Mouse (Mus musculus) CH12.LX (cell line): Measurements from ENCODE around the gene Capg. TPM values are rescaled to one million over a fixed set of nuclear protein-coding genes. Genes with fewer than 3 reads are reported as not detected.

ENCODE experiments used
- DNase-seq: peaks from one replicate; pipeline ENCODE4 v3.0.0-alpha.2; 2013; ENCODE audit errors: extremely low read depth
- H3K27ac ChIP-seq: 2 replicates; pipeline ENCODE4 v1.5.1; 2012; ENCODE audit warnings: low read depth, mild to moderate bottlenecking, control low read depth, moderate library complexity; ENCODE audit not compliant: insufficient read depth
- H3K27me3 ChIP-seq: replicated peaks from 2 replicates; pipeline ENCODE3; 2012; ENCODE audit warnings: inconsistent platforms
- H3K36me3 ChIP-seq, 2 experiments: replicated peaks in 1 of 2; 2 replicates each; pipeline versions ENCODE3 to v1.6.1; 2012; ENCODE audit warnings: inconsistent platforms in 1 of 2, low read length in 1 of 2, mild to moderate bottlenecking in 1 of 2, mixed read lengths in 1 of 2, moderate library complexity in 1 of 2; ENCODE audit not compliant: control insufficient read depth in 1 of 2, insufficient read depth in 1 of 2
- H3K4me1 ChIP-seq, 2 experiments: 2 replicates each; pipeline ENCODE4 v1.6.1; 2012; ENCODE audit warnings: inconsistent platforms in 1 of 2, moderate library complexity in 1 of 2; ENCODE audit not compliant: insufficient read depth in 2 of 2, control insufficient read depth in 1 of 2
- H3K4me2 ChIP-seq: 2 replicates; pipeline ENCODE4 v1.6.1; 2012; ENCODE audit warnings: low read depth, mild to moderate bottlenecking, control low read depth; ENCODE audit not compliant: poor library complexity, insufficient read depth, severe bottlenecking
- H3K4me3 ChIP-seq, 3 experiments: fragments of 150-350 bp in 1 of 3; sonication (generic) in 1 of 3; replicated peaks in 1 of 3; 2 replicates each; pipeline versions ENCODE3 to v1.5.1; 2011 to 2012; ENCODE audit warnings: low read depth in 2 of 3, low read length in 2 of 3, mild to moderate bottlenecking in 2 of 3, moderate library complexity in 2 of 3, control low read depth in 1 of 3, improper control_type of control experiment in 1 of 3, inconsistent platforms in 1 of 3, mixed read lengths in 1 of 3; ENCODE audit not compliant: poor library complexity in 1 of 3
- H3K79me2 ChIP-seq: replicated peaks from 2 replicates; pipeline ENCODE4 v1.6.1; 2012; ENCODE audit warnings: mild to moderate bottlenecking, moderate library complexity; ENCODE audit not compliant: control insufficient read depth, poor library complexity, insufficient read depth, severe bottlenecking; ENCODE audit errors: extremely low read depth
- H3K9ac ChIP-seq: 2 replicates; pipeline ENCODE4 v1.6.1; 2012; ENCODE audit warnings: low read depth, mild to moderate bottlenecking, control low read depth, moderate library complexity; ENCODE audit not compliant: insufficient read depth
- H3K9me3 ChIP-seq: replicated peaks from 2 replicates; pipeline ENCODE3; 2012; ENCODE audit warnings: low read length, inconsistent platforms, mixed read lengths
- BHLHE40 ChIP-seq: IDR thresholded peaks from 2 replicates; pipeline ENCODE4 v1.6.1; 2011; ENCODE audit warnings: mild to moderate bottlenecking, low read depth, low read length, improper control_type of control experiment
- CHD1 ChIP-seq: IDR thresholded peaks from 2 replicates; pipeline ENCODE4 v1.6.1; 2012; ENCODE audit warnings: low read depth, low read length, improper control_type of control experiment, inconsistent platforms
- CHD2 ChIP-seq: IDR thresholded peaks from 2 replicates; pipeline ENCODE4 v1.6.1; 2011; ENCODE audit warnings: low read length, improper control_type of control experiment
- CTCF ChIP-seq, 2 experiments: IDR thresholded peaks in 1 of 2; conservative IDR thresholded peaks in 1 of 2; 2 replicates each; pipeline ENCODE4 v1.5.1; 2011 to 2012; ENCODE audit warnings: low read depth in 2 of 2, low read length in 2 of 2, improper control_type of control experiment in 1 of 2, inconsistent platforms in 1 of 2, mild to moderate bottlenecking in 1 of 2, moderate library complexity in 1 of 2
- E2F4 ChIP-seq: IDR thresholded peaks from 2 replicates; pipeline ENCODE4 v1.6.1; 2011; ENCODE audit warnings: low read depth, low read length, improper control_type of control experiment; ENCODE audit not compliant: insufficient replicate concordance
- ELF1 ChIP-seq: IDR thresholded peaks from 2 replicates; pipeline ENCODE4 v1.6.1; 2014; ENCODE audit warnings: low read depth, mild to moderate bottlenecking, inconsistent platforms, low read length, improper control_type of control experiment
- EP300 ChIP-seq: IDR thresholded peaks from 2 replicates; pipeline ENCODE4 v1.6.1; 2011; ENCODE audit warnings: low read length, improper control_type of control experiment
- ETS1 ChIP-seq: conservative IDR thresholded peaks from 2 replicates; pipeline ENCODE4 v1.6.1; 2012; ENCODE audit warnings: low read depth, mild to moderate bottlenecking, inconsistent platforms, low read length, improper control_type of control experiment, moderate library complexity
- JUN ChIP-seq: IDR thresholded peaks from 2 replicates; pipeline ENCODE4 v1.6.1; 2011; ENCODE audit warnings: low read depth, mild to moderate bottlenecking, low read length, improper control_type of control experiment, moderate library complexity; ENCODE audit not compliant: insufficient read depth
- KAT2A ChIP-seq: IDR thresholded peaks from 2 replicates; pipeline ENCODE4 v1.6.1; 2012; ENCODE audit warnings: low read length, improper control_type of control experiment, inconsistent platforms; ENCODE audit not compliant: insufficient replicate concordance
- MAX ChIP-seq: IDR thresholded peaks from 2 replicates; pipeline ENCODE4 v1.6.1; 2011; ENCODE audit warnings: low read length, improper control_type of control experiment
- MAZ ChIP-seq: IDR thresholded peaks from 2 replicates; pipeline ENCODE4 v1.6.1; 2012; ENCODE audit warnings: low read depth, mild to moderate bottlenecking, inconsistent platforms, low read length, improper control_type of control experiment, moderate library complexity
- MXI1 ChIP-seq: IDR thresholded peaks from 2 replicates; pipeline ENCODE4 v1.6.1; 2011; ENCODE audit warnings: mild to moderate bottlenecking, low read depth, low read length, improper control_type of control experiment
- MYC ChIP-seq: IDR thresholded peaks from 2 replicates; pipeline ENCODE4 v1.6.1; 2011; ENCODE audit warnings: low read depth, mild to moderate bottlenecking, improper control_type of control experiment, low read length
- NELFE ChIP-seq: IDR thresholded peaks from 2 replicates; pipeline ENCODE4 v1.6.1; 2011; ENCODE audit warnings: low read depth, low read length, improper control_type of control experiment
- NRF1 ChIP-seq: IDR thresholded peaks from 2 replicates; pipeline ENCODE4 v1.6.1; 2014; ENCODE audit warnings: low read depth, mild to moderate bottlenecking, inconsistent platforms, low read length, improper control_type of control experiment, moderate library complexity
- POLR2A ChIP-seq: IDR thresholded peaks from 2 replicates; pipeline ENCODE4 v1.6.1; 2011; ENCODE audit warnings: low read depth, mild to moderate bottlenecking, improper control_type of control experiment, low read length
- RAD21 ChIP-seq: IDR thresholded peaks from 2 replicates; pipeline ENCODE4 v1.6.1; 2011; ENCODE audit warnings: low read depth, mild to moderate bottlenecking, low read length, improper control_type of control experiment, moderate library complexity
- RCOR1 ChIP-seq: conservative IDR thresholded peaks from 2 replicates; pipeline ENCODE4 v1.6.1; 2012; ENCODE audit warnings: low read depth, mild to moderate bottlenecking, inconsistent platforms, low read length, improper control_type of control experiment
- TCF12 ChIP-seq: IDR thresholded peaks from 2 replicates; pipeline ENCODE4 v1.6.1; 2014; ENCODE audit warnings: low read depth, mild to moderate bottlenecking, inconsistent platforms, low read length, improper control_type of control experiment
- USF1 ChIP-seq: IDR thresholded peaks from 2 replicates; pipeline ENCODE4 v1.6.1; 2014; ENCODE audit warnings: low read depth, mild to moderate bottlenecking, inconsistent platforms, low read length, improper control_type of control experiment
- USF2 ChIP-seq: conservative IDR thresholded peaks from 2 replicates; pipeline ENCODE4 v1.6.1; 2011; ENCODE audit warnings: low read depth, low read length, improper control_type of control experiment
- ZKSCAN1 ChIP-seq: IDR thresholded peaks from 2 replicates; pipeline ENCODE4 v1.6.1; 2012; ENCODE audit warnings: low read depth, inconsistent platforms, low read length, improper control_type of control experiment, borderline replicate concordance
- ZMIZ1 ChIP-seq: IDR thresholded peaks from 2 replicates; pipeline ENCODE4 v1.6.1; 2012; ENCODE audit warnings: low read depth, mild to moderate bottlenecking, inconsistent platforms, low read length, improper control_type of control experiment
- ZNF384 ChIP-seq: IDR thresholded peaks from 2 replicates; pipeline ENCODE4 v1.6.1; 2012; ENCODE audit warnings: low read depth, low read length, improper control_type of control experiment, inconsistent platforms
- dilution Hi-C: fragments of 300-500 bp; cut with MboI; formaldehyde crosslinking; loops from 2 replicates; pipeline ENCODE4 v1.14.3; 2020; ENCODE audit warnings: low sequenced_read_pairs; ENCODE audit not compliant: extremely low pct_unique_long_range_greater_than_20kb, extremely low pct_ligation_motif_present
- in situ Hi-C: fragments of 300-500 bp; cut with MboI; formaldehyde crosslinking; loops from 3 replicates; pipeline ENCODE4 v1.14.3; 2019; ENCODE audit warnings: low sequenced_read_pairs, low pct_ligation_motif_present, low pct_unique_long_range_greater_than_20kb, mixed read lengths
- polyA plus RNA-seq: library from polyadenylated mRNA; unstranded; fragments of >175 nt; gene quantifications from 2 replicates; pipeline ENCODE4 v1.2.1, GENCODE M21; 2012; ENCODE audit warnings: low read depth; ENCODE audit not compliant: insufficient read length
- total RNA-seq, 2 experiments: library from RNA; depleted of rRNA; stranded (reverse); fragments of 300-350 nt in 1 of 2; fragments of >200 nt in 1 of 2; gene quantifications; 2 replicates each; pipeline ENCODE4 v1.2.3; 2012 to 2014

Capg gene
- total and polyA plus RNA-seq, 3 experiments: 175 to 264 (median 196) TPM

DNA sequence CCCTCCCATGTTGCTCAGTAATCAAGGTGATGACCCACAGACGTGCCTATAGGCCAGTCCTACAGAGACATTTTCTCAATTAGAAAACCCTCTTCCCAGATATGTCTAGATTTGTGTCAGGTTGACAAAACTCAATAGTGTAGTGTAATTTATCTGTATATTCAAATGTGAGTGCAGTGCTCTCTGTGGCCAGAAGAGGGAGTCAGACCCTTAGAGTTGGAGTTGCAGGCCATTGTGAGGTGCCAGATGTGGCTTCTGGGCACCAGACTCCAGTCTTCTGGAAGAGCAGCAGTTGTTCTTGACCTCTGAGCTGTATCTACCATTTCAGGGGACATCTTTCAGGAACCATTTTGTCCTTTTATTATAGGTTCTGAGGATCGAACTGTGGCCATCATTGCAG is 2.9 kb downstream of the Capg start:
- Histone ChIP-seq H3K79me2 (peaks cover 13% of the 10 kb centered on the region; the same call in 1 of the 2 replicates), H3K36me3 (peaks cover 0 to 9% of the 10 kb centered on the region in 2 experiments), H3K27ac (no peak overlapping the region), H3K9me3 (peaks cover 3% of the 10 kb centered on the region), H3K4me1 (peaks cover 14 to 47% of the 10 kb centered on the region in 2 experiments), H3K9ac (no peak overlapping the region), H3K27me3 (no peaks in the 10 kb centered on the region), H3K4me2 (no peak overlapping the region), H3K4me3 (no peak overlapping the region)
- in situ Hi-C loops (no loop called here), dilution Hi-C loops (no loop called here)
- no peak for DNase-seq
- TF ChIP-seq JUN (no peak), CTCF (conservative IDR thresholded peaks at IDR 0.05 in 1 of 2, IDR thresholded peaks at IDR 0.05 in 1 of 2; ENCODE audit: low read depth in 2 of 2, low read length in 2 of 2) (peak; percentile 46 to 49), RAD21 (no peak; the same call in none of the 2 replicates), POLR2A (no peak)

DNA sequence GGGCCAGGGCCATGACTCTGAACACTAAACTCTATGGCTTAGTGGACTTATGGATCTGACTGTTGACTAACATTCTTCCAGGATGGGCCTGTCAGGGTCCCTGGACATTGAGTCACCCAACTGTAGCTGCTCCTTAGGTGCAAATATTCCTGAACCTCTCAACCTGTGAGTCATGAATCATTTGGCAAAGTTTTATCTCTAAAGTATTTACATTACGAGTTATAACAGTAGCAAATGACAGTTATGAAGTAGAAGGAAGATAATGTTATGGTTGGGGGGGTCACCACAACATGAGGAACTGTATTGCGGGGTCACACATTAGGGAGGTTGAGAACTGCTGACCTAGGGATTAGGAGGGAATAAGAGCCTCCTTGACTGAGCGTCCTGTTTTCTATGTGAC is 3.7 kb downstream of the Capg start:
- H3K4me2 ChIP-seq: no peak overlapping the region
- no peak overlapping the region for H3K27ac ChIP-seq
- peaks cover 14 to 49% of the 10 kb centered on the region in 2 experiments for H3K4me1 ChIP-seq
- no peak for DNase-seq
- no peak for TF ChIP-seq NRF1
- no peak for TF ChIP-seq RAD21
- no peak for TF ChIP-seq CHD2
- peaks cover 14% of the 10 kb centered on the region; the same call in 1 of the 2 replicates for H3K79me2 ChIP-seq
- H3K36me3 ChIP-seq: peaks cover 0 to 9% of the 10 kb centered on the region in 2 experiments
- H3K27me3 ChIP-seq: no peaks in the 10 kb centered on the region
- dilution Hi-C loops (no loop called here), in situ Hi-C loops (no loop called here)
- no peak overlapping the region for H3K4me3 ChIP-seq
- no peak overlapping the region for H3K9ac ChIP-seq
- peaks cover 3% of the 10 kb centered on the region for H3K9me3 ChIP-seq

- H3K27me3 ChIP-seq: no peaks in the 10 kb centered on the region
- peaks cover 11 to 48% of the 10 kb centered on the region in 2 experiments for H3K4me1 ChIP-seq
- peak overlapping the region; percentile 73 for H3K4me2 ChIP-seq
- DNase-seq: peak; percentile 60
- peak overlapping the region; percentile 59 for H3K9ac ChIP-seq
- in situ Hi-C loops: no loop called here
- H3K36me3 ChIP-seq: peaks cover 0 to 9% of the 10 kb centered on the region in 2 experiments
- peak overlapping the region; percentile 57 for H3K27ac ChIP-seq
- peak overlapping the region; percentile 51 to 75 (median 63) for H3K4me3 ChIP-seq
- dilution Hi-C loops: no loop called here
- peaks cover 14% of the 10 kb centered on the region for H3K79me2 ChIP-seq
- peaks cover 3% of the 10 kb centered on the region for H3K9me3 ChIP-seq
- 0 out of 2 replicates have a peak, but pooled peaks have one; percentile 36 for TF ChIP-seq TCF12
- peak; percentile 79; the same call in 1 of the 2 replicates for TF ChIP-seq MAZ
- no peak; the same call in 1 of the 2 replicates for TF ChIP-seq MXI1
- TF ChIP-seq ETS1: no peak; the same call in 1 of the 2 replicates
- no peak for TF ChIP-seq BHLHE40
- TF ChIP-seq ZMIZ1: no peak; the same call in 1 of the 2 replicates
- TF ChIP-seq ELF1: peak; percentile 47
- peak; percentile 61 for TF ChIP-seq NELFE
- no peak for TF ChIP-seq E2F4
- no peak for TF ChIP-seq USF1
- no peak for TF ChIP-seq USF2
- no peak for TF ChIP-seq RCOR1
- no peak for TF ChIP-seq EP300
- no peak for TF ChIP-seq CTCF (conservative IDR thresholded peaks at IDR 0.05 in 1 of 2, IDR thresholded peaks at IDR 0.05 in 1 of 2; ENCODE audit: low read depth in 2 of 2, low read length in 2 of 2)
- no peak for TF ChIP-seq MAX
- TF ChIP-seq NRF1: peak; percentile 51; the same call in 1 of the 2 replicates
- no peak for TF ChIP-seq ZNF384
- no peak for TF ChIP-seq CHD2
- no peak for TF ChIP-seq MYC
- TF ChIP-seq CHD1: peak; percentile 14; the same call in 1 of the 2 replicates
- TF ChIP-seq ZKSCAN1: no peak
- no peak for TF ChIP-seq KAT2A
Measured at GRCm38 (mm10) chr6:72549041-72549580, 4.9 kb downstream of the Capg start.
